Mouse (Mus musculus): Measurements from ENCODE around the gene Glrx5. TPM values are rescaled to one million over a fixed set of nuclear protein-coding genes. Genes with fewer than 3 reads are reported as not detected.

Gene Glrx5
- polyA plus RNA-seq, 1 experiment from 2014 or later: 188 TPM

- no peak for DNase-seq (ENCODE audit: low spot score)
- no peak for ATAC-seq (replicated peaks; ENCODE audit: low FRiP score)
Measured at GRCm38 (mm10) chr12:104992838-104993237, 39.6 kb upstream of the Glrx5 start.

GRCm38 (mm10) chr12:104995259-104995876 is 37.1 kb upstream of the Glrx5 start:
- Histone ChIP-seq H3K4me2 (ENCODE audit: low read depth, low read length, severe bottlenecking) (no peak overlapping the region), H3K4me3 (ENCODE audit: low read depth, low read length) (no peak overlapping the region), H3K9me3 (ENCODE audit: control insufficient read depth, low read length) (no peaks in the 10 kb centered on the region), H3K27ac (ENCODE audit: low read depth, low read length) (no peak overlapping the region), H3K9ac (ENCODE audit: low read length) (no peak overlapping the region), H3K36me3 (ENCODE audit: control insufficient read depth, insufficient read depth, low read length) (no peaks in the 10 kb centered on the region), H3K4me1 (replicated peaks; ENCODE audit: control insufficient read depth, insufficient read depth, low read length) (no peaks in the 10 kb centered on the region), H3K27me3 (ENCODE audit: control insufficient read depth, insufficient read depth, low read length) (no peaks in the 10 kb centered on the region)
- no peak for DNase-seq (ENCODE audit: low spot score)
- WGBS: 88% methylated on average over 12 of the region's 12 CpGs
- no peak for ATAC-seq (replicated peaks; ENCODE audit: low FRiP score)

More at GRCm38 (mm10) chr12:104992838-104993237, 39.6 kb upstream of the Glrx5 start:
- no peak overlapping the region for H3K27ac ChIP-seq (ENCODE audit: low read depth, low read length)
- no peaks in the 10 kb centered on the region for H3K4me1 ChIP-seq (replicated peaks; ENCODE audit: control insufficient read depth, insufficient read depth, low read length)
- H3K27me3 ChIP-seq (ENCODE audit: control insufficient read depth, insufficient read depth, low read length): no peaks in the 10 kb centered on the region
- no peak overlapping the region for H3K9ac ChIP-seq (ENCODE audit: low read length)
- H3K4me2 ChIP-seq (ENCODE audit: low read depth, low read length, severe bottlenecking): no peak overlapping the region
- WGBS: 91% methylated on average over 8 of the region's 8 CpGs
- H3K4me3 ChIP-seq (ENCODE audit: low read depth, low read length): no peak overlapping the region
- H3K36me3 ChIP-seq (ENCODE audit: control insufficient read depth, insufficient read depth, low read length): no peaks in the 10 kb centered on the region
- no peaks in the 10 kb centered on the region for H3K9me3 ChIP-seq (ENCODE audit: control insufficient read depth, low read length)

GRCm38 (mm10) chr12:104996012-104996728 is 36.3 kb upstream of the Glrx5 start:
- Histone ChIP-seq H3K36me3 (ENCODE audit: control insufficient read depth, insufficient read depth, low read length) (no peaks in the 10 kb centered on the region), H3K9ac (ENCODE audit: low read length) (no peak overlapping the region), H3K4me2 (ENCODE audit: low read depth, low read length, severe bottlenecking) (no peak overlapping the region), H3K9me3 (ENCODE audit: control insufficient read depth, low read length) (no peaks in the 10 kb centered on the region), H3K27me3 (ENCODE audit: control insufficient read depth, insufficient read depth, low read length) (no peaks in the 10 kb centered on the region), H3K4me3 (ENCODE audit: low read depth, low read length) (no peak overlapping the region), H3K27ac (ENCODE audit: low read depth, low read length) (no peak overlapping the region), H3K4me1 (replicated peaks; ENCODE audit: control insufficient read depth, insufficient read depth, low read length) (no peaks in the 10 kb centered on the region)
- ATAC-seq (replicated peaks; ENCODE audit: low FRiP score) (no peak), DNase-seq (ENCODE audit: low spot score) (no peak)
- 87% methylated on average over 9 of the region's 9 CpGs for WGBS

GRCm38 (mm10) chr12:104997159-104997558 is 35.3 kb upstream of the Glrx5 start:
- Histone ChIP-seq H3K27ac (ENCODE audit: low read depth, low read length) (no peak overlapping the region), H3K36me3 (ENCODE audit: control insufficient read depth, insufficient read depth, low read length) (no peaks in the 10 kb centered on the region), H3K4me1 (replicated peaks; ENCODE audit: control insufficient read depth, insufficient read depth, low read length) (no peaks in the 10 kb centered on the region), H3K9ac (ENCODE audit: low read length) (no peak overlapping the region), H3K4me3 (ENCODE audit: low read depth, low read length) (no peak overlapping the region), H3K27me3 (ENCODE audit: control insufficient read depth, insufficient read depth, low read length) (no peaks in the 10 kb centered on the region), H3K9me3 (ENCODE audit: control insufficient read depth, low read length) (no peaks in the 10 kb centered on the region), H3K4me2 (ENCODE audit: low read depth, low read length, severe bottlenecking) (no peak overlapping the region)
- DNase-seq (ENCODE audit: low spot score) (no peak), ATAC-seq (replicated peaks; ENCODE audit: low FRiP score) (no peak)
- 87% methylated on average over 10 of the region's 10 CpGs for WGBS

DNA sequence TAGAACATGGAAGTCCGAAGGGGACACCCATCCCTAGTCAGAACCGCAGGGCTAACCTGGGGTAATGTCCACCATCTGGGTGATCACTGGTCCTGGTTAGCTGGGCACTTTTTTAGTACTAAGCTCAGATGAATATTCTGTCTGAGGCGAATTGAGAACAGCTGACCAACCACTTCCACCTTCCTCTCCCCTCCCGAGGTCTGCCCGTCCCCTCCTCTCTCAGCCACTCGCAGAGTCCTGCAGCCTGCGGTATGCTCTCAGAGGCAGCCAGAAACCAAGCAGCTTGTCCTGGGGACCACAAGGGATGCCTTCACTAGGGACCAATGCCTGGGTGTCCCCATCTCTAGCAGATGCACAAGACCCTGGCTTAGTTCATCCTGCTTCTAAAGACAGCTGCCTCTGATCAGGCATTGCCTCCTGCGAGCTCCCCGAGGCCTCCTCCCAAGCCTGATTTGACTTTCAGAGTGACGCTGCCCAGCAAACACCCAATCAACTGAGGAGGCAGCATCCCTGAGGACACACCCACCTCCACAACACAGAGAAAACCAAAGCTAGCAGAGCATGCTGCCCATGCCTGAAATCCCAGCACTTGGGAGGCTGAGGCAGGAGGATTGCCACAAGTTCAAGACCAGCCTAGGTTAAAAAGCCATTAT is 34.7 kb upstream of the Glrx5 start:
- H3K27ac ChIP-seq (ENCODE audit: low read depth, low read length): no peak overlapping the region
- no peak overlapping the region for H3K9ac ChIP-seq (ENCODE audit: low read length)
- no peak overlapping the region for H3K4me3 ChIP-seq (ENCODE audit: low read depth, low read length)
- H3K27me3 ChIP-seq (ENCODE audit: control insufficient read depth, insufficient read depth, low read length): no peaks in the 10 kb centered on the region
- H3K4me2 ChIP-seq (ENCODE audit: low read depth, low read length, severe bottlenecking): no peak overlapping the region
- peaks cover 2% of the 10 kb centered on the region; the same call in 1 of the 2 replicates for H3K4me1 ChIP-seq (replicated peaks; ENCODE audit: control insufficient read depth, insufficient read depth, low read length)
- no peaks in the 10 kb centered on the region for H3K9me3 ChIP-seq (ENCODE audit: control insufficient read depth, low read length)
- ATAC-seq (replicated peaks; ENCODE audit: low FRiP score): no peak
- WGBS: 89% methylated on average over 10 of the region's 10 CpGs
- no peaks in the 10 kb centered on the region for H3K36me3 ChIP-seq (ENCODE audit: control insufficient read depth, insufficient read depth, low read length)
- DNase-seq (ENCODE audit: low spot score): no peak

- Histone ChIP-seq H3K4me1 (replicated peaks; ENCODE audit: control insufficient read depth, insufficient read depth, low read length) (peaks cover 6% of the 10 kb centered on the region; the same call in 1 of the 2 replicates), H3K36me3 (ENCODE audit: control insufficient read depth, insufficient read depth, low read length) (no peaks in the 10 kb centered on the region), H3K27me3 (ENCODE audit: control insufficient read depth, insufficient read depth, low read length) (no peaks in the 10 kb centered on the region), H3K9me3 (ENCODE audit: control insufficient read depth, low read length) (no peaks in the 10 kb centered on the region), H3K27ac (ENCODE audit: low read depth, low read length) (no peak overlapping the region), H3K4me3 (ENCODE audit: low read depth, low read length) (no peak overlapping the region), H3K4me2 (ENCODE audit: low read depth, low read length, severe bottlenecking) (no peak overlapping the region), H3K9ac (ENCODE audit: low read length) (no peak overlapping the region)
- WGBS: 48% methylated on average over 6 of the region's 6 CpGs
- no peak for ATAC-seq (replicated peaks; ENCODE audit: low FRiP score)
- DNase-seq (ENCODE audit: low spot score): no peak
Measured at GRCm38 (mm10) chr12:104998541-104998940, 33.9 kb upstream of the Glrx5 start.

GRCm38 (mm10) chr12:104999171-104999570 is 33.3 kb upstream of the Glrx5 start:
- no peaks in the 10 kb centered on the region for H3K27me3 ChIP-seq (ENCODE audit: control insufficient read depth, insufficient read depth, low read length)
- no peak overlapping the region for H3K4me3 ChIP-seq (ENCODE audit: low read depth, low read length)
- ATAC-seq (replicated peaks; ENCODE audit: low FRiP score) (no peak), DNase-seq (ENCODE audit: low spot score) (no peak)
- no peaks in the 10 kb centered on the region for H3K9me3 ChIP-seq (ENCODE audit: control insufficient read depth, low read length)
- no peak overlapping the region for H3K4me2 ChIP-seq (ENCODE audit: low read depth, low read length, severe bottlenecking)
- H3K9ac ChIP-seq (ENCODE audit: low read length): no peak overlapping the region
- 78% methylated on average over 8 of the region's 8 CpGs for WGBS
- no peaks in the 10 kb centered on the region for H3K36me3 ChIP-seq (ENCODE audit: control insufficient read depth, insufficient read depth, low read length)
- no peak overlapping the region for H3K27ac ChIP-seq (ENCODE audit: low read depth, low read length)
- H3K4me1 ChIP-seq (replicated peaks; ENCODE audit: control insufficient read depth, insufficient read depth, low read length): peaks cover 6% of the 10 kb centered on the region; the same call in 1 of the 2 replicates

DNA sequence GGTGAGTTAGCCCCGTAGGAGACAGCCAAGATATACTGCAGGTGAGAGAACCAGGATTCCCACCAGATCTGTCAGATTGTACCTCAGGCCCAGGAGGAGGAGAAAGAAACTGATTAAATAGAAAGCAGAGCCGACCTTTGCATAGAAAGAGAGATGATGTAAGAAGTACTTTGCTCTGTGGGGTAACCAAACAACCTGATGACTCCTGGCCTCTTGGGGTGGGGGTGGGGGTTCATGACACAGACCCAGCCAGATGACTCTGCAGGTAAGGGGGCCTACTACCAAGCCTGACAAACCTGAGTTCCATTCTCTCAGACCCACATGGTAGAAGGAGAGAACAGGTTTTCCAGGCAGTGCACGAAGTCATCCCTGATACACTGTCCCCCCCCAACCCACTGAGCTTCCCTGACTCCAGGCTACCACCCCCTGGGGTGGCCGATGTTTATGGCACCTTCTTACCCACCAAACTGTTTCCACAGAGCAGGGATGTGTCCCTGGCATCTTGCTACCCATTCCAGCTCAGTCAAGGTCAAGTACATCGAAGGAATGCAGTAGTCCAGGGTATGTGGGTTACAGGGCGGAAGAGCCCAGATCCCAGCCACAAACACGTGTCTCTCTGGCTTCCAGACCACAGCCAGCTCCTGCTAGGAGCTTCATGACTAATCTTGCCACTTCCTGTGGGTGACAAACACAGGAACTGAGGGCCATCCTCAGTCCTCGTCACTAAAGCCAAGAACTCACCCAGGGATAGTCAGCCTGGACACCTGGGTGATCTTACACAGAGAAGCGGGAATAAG is 31.8 kb upstream of the Glrx5 start:
- Histone ChIP-seq H3K27ac (ENCODE audit: low read depth, low read length) (no peak overlapping the region), H3K4me3 (ENCODE audit: low read depth, low read length) (no peak overlapping the region), H3K27me3 (ENCODE audit: control insufficient read depth, insufficient read depth, low read length) (no peaks in the 10 kb centered on the region), H3K4me2 (ENCODE audit: low read depth, low read length, severe bottlenecking) (no peak overlapping the region), H3K4me1 (replicated peaks; ENCODE audit: control insufficient read depth, insufficient read depth, low read length) (peaks cover 6% of the 10 kb centered on the region; the same call in 1 of the 2 replicates), H3K9me3 (ENCODE audit: control insufficient read depth, low read length) (no peaks in the 10 kb centered on the region), H3K36me3 (ENCODE audit: control insufficient read depth, insufficient read depth, low read length) (no peaks in the 10 kb centered on the region), H3K9ac (ENCODE audit: low read length) (no peak overlapping the region)
- no peak for DNase-seq (ENCODE audit: low spot score)
- 81% methylated on average over 9 of the region's 9 CpGs for WGBS
- ATAC-seq (replicated peaks; ENCODE audit: low FRiP score): no peak

All from forebrain, embryonic 11.5 days (tissue).